Mouse (Mus musculus) gastrocnemius, postnatal 25 days (tissue): ENCODE results near the gene Ncf4. TPM values are rescaled to one million over a fixed set of nuclear protein-coding genes. Genes with fewer than 3 reads are reported as not detected.

Experiments
- DNase-seq: peaks from one replicate; pipeline ENCODE4 v3.0.0; 2022
- long read RNA-seq, 2 experiments: library from polyadenylated mRNA; stranded (forward); transcript quantifications; one replicate each; pipeline ENCODE4 v2.0.0; 2021
- total RNA-seq, 2 experiments: library from RNA; stranded (reverse); gene quantifications; 1 replicate in 1 of 2; 2 replicates in 1 of 2; pipeline ENCODE4 v1.2.3; 2021

Gene Ncf4
- total RNA-seq = 1 to 10 TPM; 1.2 to 1.4 TPM
- long read RNA-seq, experiment 1, partial matches to known transcripts = 0 of 1 reads
- long read RNA-seq, experiment 1, other reads (novel, unspliced or antisense) = 1 of 1 reads
- long read RNA-seq, experiment 2, partial matches to known transcripts = 0 of 1 reads
- long read RNA-seq, experiment 2, other reads (novel, unspliced or antisense) = 0 of 1 reads

- no peak for DNase-seq
Measured at GRCm38 (mm10) chr15:78244695-78245492, at the start of gene Ncf4. Ncf4 (plus strand) TSS chr15:78244801.

- peak; percentile 65 for DNase-seq
Measured at GRCm38 (mm10) chr15:78195096-78195880, 49.3 kb upstream of the Ncf4 start.

- DNase-seq = no peak
Measured at GRCm38 (mm10) chr15:78204053-78204847, 40.4 kb upstream of the Ncf4 start.

GRCm38 (mm10) chr15:78205192-78205591 is 39.4 kb upstream of the Ncf4 start:
- peak; percentile 84 for DNase-seq

DNA sequence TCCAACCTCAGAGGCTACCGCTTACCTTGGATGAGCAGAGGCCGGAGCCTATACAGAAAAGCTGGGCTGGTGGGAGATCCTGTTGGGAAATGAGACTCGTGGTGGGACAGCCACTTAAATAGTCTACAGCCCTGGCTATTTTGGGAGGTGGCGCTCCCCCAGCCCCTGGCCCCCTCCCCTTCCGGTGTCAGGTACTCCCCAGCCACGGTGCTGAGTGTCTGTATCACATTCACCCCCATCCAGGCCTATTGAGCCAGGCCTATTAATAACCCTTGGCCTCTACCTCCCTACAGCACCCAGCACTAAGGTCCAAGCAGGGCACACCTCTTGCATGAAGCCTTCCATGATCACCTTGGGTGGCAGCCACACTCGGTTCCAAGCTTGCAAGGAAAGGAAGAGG is 38.3 kb upstream of the Ncf4 start, which contains the start of gene Pvalb:
Gene Pvalb, minus strand, starts transcription at position 89 of the 400 bp plus-strand sequence.
- DNase-seq = peak; percentile 78

- DNase-seq = no peak
Measured at GRCm38 (mm10) chr15:78210203-78210602, 34.4 kb upstream of the Ncf4 start.

GRCm38 (mm10) chr15:78211367-78211766 is 33.2 kb upstream of the Ncf4 start:
- DNase-seq = no peak

DNA sequence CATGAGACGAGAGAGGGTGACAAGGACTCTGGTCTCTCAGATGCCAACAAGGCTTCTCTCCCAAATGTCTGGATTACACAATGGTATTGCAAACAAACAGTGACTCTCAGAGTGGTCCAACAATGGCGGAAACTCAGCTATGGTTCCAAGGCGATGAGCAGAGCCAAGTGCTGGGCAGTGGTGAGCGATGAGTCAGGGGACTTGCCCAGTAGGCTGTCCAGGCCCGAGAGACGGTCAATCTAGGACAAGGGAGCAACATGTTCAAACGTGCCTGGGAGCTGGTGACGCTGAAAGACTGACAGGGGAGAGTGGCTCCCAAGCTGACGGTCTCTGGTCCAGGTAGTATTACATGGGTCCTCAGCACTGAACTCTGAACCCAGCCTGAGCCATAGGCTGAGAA is 29.3 kb upstream of the Ncf4 start:
- DNase-seq = no peak

- peak; percentile 77 for DNase-seq
Measured at GRCm38 (mm10) chr15:78227816-78228215, 16.8 kb upstream of the Ncf4 start.

DNA sequence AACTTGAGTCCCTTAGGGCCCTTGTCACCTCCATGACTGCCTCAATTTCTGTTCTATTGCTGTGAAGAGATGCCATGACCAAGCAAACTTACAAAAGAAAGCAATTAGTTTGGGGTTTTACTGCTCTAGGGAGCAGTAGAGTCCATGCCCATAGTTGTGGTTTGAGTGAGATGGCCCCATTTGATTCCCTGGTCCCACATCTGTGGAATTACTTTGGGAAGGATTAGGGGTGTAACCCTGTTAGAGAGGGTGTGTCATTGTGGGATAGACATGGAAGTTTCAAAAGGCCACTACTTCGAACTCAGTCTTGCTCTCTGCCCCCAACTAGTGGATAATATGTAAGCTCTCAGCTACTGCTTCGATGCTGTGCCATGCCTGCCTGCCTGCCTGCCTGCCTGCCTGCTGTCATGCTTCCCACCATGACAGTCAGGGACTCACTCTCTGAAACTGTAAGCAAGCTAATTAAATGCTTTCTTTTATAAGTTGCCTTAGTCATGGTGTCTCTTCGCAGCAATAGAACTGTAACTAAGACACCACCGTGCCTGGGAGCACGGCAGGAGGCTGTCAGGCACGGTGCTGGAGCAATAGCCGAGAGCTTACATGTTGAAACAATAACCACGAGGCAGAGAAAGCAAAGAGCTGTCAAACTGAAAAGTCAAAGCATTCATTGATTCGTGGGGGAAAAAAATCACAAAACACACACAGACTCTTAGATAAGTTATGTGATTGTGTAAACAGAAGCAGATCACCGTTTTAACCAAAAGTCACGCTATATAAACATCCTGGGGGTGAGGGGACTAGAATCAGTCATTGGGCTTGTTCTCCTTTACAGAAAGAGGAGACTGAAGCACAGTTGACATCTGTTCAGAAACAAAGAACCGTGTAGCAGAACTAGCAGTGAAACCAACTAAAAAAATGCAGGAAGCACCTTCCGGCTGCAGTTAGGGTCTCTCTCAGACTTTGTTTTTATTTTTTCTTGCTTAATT is 13.0 kb upstream of the Ncf4 start:
- DNase-seq = no peak

- DNase-seq = no peak
Measured at GRCm38 (mm10) chr15:78234823-78235509, 9.6 kb upstream of the Ncf4 start.

DNA sequence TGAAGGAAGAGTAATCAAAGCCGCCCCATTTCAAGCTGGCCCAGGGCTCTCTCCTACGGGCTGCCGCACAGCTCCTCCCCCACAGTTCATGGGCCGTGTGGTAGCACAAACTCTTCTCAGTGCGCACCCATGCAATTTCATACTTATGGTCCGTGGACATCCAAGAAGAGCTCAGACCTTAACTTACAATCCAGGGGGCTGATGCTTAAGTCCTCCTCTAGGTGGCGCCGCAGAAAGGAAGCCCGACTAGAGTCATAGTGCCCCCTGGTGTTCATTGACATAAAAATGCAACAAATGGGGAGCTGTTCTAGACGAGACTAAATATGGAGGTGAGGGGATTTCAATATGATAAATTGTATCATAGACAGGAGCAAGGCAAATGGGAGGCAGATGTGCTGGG is 5.1 kb upstream of the Ncf4 start:
- DNase-seq = no peak

GRCm38 (mm10) chr15:78239956-78240617 is 4.5 kb upstream of the Ncf4 start:
- DNase-seq = peak; percentile 68

- DNase-seq = peak; percentile 76
Measured at GRCm38 (mm10) chr15:78241335-78241734, 3.3 kb upstream of the Ncf4 start.

DNA sequence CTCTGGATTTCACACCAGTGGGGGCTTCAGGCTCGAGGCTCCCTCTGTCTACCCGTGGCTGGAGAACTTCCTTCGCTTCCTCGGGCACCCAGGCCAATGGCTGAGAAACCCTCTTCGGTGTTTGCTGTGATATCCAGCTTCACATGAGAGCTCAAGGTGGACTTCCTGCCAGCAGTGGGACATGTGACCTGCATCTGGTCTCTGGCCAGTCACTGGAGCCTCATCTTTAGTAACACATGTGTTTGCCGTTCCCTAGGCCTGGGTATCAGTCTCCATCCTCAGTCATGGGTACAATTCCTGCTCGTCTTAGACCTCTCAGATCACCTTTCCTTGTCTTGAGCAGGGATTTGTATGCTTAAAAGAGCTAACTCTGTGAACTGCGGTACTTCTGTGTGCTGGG is 1.5 kb upstream of the Ncf4 start:
- peak; percentile 61 for DNase-seq

GRCm38 (mm10) chr15:78243774-78244173 is 827 bp upstream of the Ncf4 start:
- no peak for DNase-seq

GRCm38 (mm10) chr15:78246143-78247116 is 1.8 kb downstream of the Ncf4 start:
- DNase-seq = no peak

DNA sequence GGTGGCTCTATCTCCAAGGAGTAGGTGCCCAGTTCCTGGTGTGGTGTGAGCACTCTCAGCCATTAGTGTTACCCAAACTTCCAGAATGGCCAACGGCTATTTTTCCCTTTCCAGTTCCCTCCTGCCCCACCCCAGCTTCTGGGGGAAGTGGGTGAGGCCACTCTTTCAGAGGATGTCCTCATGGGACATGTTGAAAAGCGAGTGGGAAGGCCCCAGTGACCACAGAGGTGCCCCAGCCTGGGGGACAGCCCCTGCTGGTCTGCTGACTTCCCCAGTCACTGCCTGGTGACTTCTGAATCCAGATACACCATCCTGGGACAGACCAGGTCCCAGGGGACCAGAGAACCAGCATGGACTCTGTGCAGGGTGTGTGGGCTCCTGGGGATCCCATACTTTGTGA is 3.1 kb downstream of the Ncf4 start:
- no peak for DNase-seq
